Mouse (Mus musculus) cerebellum, postnatal 4 days (tissue): ENCODE results near the gene Tinf2.

Source experiments
- DNase-seq, 2 experiments: peaks; one replicate each; pipeline ENCODE4 v3.0.0; 2022; ENCODE audit warnings: low spot score in 2 of 2, mixed read lengths in 1 of 2

The Tinf2 gene

DNA sequence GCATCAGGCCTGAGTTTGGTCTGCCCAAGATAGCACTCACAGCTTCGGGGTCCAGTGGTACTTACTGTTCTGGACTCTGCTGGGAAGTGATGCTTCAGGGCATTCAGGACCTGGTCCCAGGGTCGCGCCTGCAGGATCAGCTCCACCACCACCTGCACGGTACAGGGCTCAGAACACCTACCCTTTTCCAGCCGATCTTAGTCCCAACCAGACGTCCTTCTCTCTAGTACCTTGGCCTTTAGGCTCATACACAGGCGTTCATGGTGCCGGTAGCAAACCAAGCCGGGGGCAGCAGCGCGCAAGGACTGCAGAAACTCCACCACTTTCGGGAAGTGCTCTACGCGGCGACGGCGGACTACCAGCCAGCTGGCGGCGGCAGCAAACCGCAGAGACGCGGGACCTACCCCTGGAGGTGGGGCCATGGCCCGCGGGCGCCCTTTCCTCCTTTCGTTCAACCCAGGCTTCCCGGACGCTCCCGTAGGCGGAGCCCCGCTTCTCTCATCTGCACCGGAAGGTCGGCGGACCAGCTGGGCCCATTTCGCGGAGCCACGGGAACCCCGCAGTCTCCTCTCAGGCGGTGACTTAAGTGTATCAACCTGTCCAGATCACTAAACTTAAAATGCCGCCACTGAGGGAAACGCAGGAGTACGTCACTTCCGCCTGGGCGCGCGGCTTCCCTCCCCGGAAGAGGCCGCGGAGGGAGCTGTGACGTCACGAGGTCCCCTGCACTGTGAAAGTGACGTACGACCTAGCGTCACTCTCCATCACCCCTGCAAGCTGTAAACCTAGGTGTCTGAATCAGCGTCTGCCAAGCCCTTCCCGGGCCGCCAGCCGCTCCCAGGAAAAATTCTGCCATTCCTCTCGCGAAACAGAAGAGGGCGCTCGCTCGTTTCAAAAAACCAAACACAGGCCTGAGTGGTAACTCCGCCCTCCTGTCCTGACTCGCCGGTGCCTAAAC lies at the start of gene Tinf2:
TSS of gene Tinf2 (minus strand) at position 661 of the 958 bp plus-strand sequence.
- peak; percentile 88 to 93 for DNase-seq

DNA sequence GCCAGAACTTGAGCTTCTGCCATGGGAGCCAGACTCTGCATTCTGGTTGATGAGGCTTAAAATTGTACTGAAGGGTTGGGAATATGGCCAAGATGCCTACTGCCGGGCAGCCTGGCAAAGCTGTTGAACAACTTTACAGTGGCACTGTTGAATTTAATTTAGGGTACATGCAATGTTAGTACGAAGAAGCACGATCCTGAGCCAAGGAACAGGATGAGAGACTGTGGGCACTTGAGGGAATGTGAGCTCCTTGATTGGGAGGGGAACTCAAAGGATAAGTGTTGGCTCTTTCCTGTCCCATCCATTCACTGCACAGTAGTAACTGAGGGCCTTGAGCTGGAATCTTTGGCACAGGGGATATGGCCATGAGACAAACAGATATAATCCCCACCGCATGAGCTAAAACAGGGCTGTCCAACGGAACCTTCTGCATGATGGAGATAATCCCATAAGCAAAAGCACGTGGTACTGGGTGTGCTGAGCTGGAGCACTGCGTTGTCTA lies 49.0 kb upstream of the Tinf2 start:
- peak in 1 of 2 experiments; percentile 30 for DNase-seq

DNA sequence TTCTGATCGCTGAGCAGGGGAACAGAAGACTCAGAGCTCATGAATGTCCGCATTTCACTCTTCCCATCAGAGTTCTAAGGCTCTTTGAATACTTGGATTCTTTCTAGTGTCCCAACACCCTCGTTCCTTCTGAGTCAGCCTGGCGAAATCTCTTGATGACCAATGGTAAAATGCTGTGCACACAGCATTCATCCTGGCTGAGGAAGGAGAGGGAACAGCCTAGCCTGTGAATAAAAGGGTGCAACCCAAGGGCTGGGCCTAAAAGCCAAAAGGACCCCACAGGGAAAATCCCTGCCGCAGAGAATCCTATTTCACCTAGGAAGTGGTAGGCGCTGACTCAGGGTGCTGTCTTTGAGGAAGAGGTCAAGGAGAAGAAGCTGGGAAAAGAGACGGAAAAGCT lies 48.5 kb upstream of the Tinf2 start:
- no peak for DNase-seq

DNA sequence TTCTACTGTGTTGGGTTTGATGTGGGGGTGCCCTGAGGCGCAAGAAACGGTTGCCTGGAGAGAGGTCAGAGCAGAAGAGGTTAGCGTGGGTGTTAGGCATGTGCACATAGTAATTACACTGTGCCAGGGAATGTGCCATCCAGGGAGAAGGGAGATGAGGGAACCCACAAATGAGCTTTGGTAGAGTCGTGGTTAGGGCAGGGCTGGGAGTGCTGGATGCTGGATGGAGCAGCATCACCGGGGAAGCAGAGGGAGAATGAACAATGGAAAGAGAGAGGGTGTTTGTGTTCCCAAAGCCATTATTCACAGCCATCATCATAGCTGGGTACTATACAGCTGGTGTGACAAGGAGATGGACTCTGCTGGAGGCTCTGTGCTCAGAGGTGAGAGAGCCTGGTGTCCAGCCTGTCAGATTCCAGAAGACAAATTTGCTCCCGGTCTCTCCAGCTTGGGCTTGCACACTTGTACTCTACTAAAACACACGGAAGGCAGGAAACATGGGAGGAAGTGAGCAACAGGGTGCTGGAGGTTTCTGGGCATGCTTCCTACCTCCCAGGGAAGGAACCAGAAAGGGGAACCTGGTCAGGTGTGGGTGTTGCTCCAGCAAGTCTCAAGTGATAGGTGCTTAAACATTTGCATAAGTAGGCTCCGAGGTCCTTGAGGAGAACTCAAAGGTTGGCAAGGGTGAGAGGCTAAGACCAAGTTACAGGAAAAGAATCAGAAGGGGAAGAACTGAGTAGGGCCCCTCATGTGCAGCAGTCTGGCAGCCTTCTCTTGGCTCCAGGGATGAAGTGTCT lies 46.5 kb upstream of the Tinf2 start:
- DNase-seq, result no peak

DNA sequence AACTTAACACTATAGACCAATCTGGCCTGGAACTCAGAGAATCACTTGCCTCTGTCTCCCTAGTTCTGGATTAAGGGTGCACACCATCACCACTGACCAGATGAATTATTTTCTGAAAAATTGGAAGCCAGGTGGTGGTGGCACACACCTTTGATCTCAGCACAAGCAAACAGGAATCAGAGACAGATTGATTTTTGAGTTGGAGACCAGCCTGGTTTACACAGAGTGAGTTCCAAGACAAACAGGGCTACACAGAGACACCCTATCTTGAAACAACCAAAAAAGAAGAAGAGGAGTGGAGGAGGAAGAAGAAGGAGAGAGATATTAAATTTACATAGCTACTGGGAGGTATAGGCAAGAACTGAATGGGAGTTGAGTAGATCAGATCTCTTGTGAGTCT lies 44.6 kb upstream of the Tinf2 start:
- no peak for DNase-seq

DNA sequence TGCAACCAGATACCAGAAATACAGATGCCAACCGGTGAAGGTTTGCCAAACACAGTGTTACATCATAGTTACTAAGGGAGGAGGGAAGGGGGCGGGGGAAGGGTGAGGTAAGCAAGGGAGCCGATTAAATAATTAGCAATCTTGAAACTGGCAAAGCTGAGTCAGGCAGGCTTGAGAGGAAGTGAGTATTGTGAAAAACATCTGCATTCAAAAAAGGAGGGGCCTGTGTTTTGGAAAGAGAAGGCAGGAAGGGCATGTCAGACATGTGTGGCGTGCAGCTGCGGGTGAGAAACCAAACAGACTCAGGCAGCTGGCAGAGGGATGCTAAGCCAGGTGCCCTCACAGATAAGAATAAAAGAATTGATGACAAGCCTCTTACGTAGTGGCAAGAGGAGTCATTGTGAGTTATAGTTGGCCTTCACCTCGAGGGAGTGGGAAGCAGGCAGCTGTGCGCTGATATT lies 42.8 kb upstream of the Tinf2 start:
- DNase-seq, result no peak

DNA sequence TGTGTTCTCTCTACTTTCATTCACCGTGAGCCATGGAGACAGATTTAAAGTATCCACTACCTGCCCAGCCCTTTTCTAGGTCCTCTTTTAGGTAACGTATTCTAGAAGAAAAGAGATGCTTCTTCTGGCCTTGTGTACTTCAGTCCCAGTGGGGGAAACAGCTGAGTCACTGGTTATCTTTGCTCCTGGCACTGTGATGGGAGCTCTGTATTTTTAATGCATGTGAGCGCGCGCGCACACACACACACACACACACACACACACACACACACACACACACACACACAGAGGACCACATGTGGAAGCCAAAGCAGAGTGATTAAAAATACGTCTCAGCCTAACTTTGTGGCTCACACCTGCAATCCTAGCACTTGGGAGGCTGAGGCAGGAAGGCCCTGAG lies 41.8 kb upstream of the Tinf2 start:
- DNase-seq, result no peak

DNA sequence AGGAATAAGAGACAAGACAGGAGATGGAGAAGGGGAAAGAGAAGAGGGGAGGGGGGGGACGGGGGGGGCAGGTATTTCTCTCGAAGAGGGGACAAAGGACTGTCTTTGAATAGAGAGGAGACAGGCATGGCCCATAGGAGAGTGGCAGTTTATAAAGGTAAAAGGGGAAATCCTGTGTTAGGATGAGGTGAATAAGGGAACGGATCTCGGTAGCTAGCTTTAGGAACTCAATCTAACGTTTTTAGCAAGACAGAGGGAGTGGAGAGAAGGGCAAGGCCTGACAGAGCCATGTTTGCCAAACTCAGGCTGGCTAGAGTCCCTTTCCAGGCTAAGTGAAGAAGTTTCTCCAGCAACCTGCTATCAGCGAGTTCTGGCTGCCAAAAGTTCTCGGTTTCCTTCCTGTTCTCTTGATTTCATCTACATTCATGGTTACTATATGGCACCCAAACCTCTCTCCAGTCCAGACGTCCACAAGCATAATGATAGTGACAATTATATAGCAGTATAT lies 40.9 kb upstream of the Tinf2 start:
- DNase-seq, result no peak

DNA sequence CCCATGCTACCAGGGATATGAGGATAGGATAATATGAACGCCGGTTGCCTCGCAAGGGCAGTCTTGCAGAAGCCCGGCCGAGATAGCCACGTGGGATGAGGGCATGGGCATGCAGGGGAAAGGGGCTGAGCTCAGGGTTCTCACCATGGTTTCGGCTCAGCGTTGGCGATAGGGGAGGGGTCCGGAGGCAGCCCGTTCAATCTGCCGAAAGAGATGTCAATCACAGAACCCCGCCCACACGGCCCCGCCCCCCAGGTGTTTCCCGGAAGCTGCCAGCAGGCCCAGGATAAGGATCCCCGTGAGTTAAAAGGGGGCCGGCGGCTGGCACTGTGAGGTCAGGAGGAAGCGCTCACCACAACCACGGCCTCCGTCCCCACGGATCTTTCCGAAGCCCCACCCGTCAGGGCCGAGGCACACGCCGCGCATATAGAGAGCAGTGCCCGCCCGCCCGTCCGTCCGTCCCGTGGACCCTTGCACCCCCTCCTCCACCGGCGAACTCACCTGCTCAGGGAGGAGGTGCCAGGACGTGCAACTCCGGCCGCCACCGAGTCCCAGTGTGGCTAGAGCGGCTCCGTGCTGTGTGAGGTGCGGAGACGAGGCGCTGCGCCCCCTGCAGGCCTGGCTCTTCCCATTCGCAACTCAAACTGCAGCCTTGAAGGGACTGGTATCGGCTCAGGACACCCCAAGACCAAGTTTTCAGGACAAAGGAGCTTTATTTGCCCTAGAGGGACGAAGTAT lies 40.2 kb upstream of the Tinf2 start, which contains the start of gene Rabggta:
TSS of gene Rabggta (minus strand) at position 564 of the 738 bp plus-strand sequence.
- peak; percentile 88 to 92 for DNase-seq

DNA sequence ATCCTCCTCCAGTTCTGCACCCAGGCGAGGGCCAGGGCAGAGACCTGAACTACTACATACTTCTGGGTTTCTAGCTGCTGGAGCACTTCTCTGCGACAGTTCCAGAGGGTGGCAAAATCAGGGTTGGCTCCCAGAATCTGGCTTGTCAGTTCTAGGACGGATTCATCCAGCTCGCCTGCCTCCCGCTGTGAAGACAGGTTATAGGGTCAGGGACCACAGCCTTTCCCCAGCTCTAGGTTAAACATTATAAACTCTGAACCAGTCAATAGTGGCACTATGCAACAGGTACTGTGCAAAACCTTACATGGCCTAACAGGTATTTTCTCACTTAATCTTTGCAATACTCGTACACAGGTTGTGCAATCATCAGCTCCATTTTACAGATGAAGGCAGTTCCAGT lies 39.5 kb upstream of the Tinf2 start:
- no peak for DNase-seq

DNA sequence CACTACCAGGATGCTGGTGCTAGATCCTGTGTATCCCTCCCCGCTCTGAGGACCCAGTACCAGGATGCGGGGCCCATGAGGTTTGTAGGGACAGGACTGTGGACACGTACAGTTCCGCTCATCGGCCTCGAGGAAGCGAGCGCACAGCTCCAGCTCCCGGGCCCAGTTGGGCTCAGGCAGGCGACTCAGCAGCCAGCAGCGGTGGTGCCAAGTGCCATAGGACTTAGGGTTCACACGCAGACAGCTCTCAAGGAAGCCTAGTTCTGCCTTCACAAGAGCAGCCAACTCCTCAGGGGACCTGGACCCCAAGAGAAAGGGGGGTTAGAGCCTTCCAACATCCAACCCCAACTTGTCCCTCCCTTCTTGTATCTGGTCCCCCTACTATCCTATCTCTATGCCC lies 39.0 kb upstream of the Tinf2 start:
- no peak for DNase-seq

DNA sequence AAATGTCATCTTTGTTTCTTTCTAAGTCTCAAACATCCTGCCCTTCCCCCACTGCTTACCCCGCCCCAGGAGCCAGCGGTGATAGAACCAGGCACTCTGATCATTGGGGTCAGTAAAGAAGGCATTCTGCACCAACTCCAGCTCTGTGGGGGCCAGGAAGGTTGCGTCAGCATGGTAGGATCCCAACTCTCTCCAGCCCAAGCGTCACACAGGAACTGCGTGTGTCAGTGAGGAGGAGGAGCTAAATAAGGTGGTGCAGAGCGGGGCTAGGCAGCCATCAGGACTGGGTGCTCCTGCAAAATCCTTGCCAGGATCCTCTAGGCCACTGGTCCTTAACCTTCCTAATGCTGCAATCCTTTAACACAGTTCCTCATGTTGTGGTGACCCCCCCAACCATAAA lies 38.1 kb upstream of the Tinf2 start:
- no peak for DNase-seq

DNA sequence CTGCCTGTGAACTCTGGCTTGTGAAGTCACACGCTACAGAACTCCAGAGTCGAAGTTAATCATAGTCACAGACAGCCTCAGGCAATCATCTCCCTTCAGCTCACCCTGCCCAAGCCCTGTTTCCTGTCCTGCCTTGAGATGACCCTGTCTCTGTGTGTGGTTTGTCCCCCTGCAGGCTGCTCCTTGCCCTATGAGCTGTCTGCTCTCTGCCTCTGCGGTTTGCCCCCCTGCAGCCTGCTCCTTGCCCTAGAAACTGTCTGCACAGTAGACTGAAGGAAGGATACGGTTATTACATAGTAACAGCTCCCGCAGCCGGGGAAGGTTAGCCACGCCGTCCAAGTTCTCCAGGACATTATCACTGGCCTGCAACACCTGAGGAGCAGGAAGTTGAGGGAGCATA lies 35.3 kb upstream of the Tinf2 start:
- no peak for DNase-seq

DNA sequence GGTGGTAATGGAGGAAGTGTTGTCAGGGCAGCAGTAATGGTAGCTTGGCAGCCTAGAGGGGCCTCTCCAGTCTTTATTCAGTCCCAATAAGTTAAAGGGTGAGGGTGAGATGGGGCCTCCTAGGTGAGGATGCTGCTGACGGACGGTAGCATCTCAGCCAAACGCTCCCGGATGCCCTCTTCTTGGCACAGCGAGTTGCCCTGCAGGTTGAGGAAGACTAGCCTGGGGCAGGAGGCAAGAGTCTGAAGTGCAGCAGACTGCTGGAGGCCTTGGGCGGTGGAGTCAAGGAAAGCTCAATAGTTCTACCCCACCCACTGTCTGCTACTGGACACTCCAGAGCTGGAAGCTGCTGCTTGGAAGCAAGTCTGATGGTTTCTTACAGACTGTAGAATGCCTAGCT lies 34.7 kb upstream of the Tinf2 start:
- DNase-seq, result no peak

DNA sequence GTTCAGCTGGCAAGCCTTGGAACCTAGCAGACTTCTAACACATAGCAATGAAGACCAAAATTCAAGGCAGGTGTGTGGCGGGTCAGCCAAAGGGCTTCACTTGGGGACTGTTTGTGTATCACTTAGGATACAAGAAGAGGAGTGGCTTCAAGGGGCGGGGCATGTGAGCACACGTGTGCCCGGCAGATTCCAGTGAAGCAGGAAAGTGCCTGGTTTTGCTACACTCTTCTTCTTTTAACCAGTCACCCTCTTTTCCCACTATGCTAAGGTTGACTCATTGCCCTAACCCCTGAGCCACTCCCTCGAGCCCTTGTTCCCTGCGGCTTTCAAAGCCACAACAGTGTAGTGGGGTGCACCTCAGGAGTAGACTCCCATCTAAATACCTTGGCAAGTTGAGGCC lies 33.3 kb upstream of the Tinf2 start:
- DNase-seq, result no peak

DNA sequence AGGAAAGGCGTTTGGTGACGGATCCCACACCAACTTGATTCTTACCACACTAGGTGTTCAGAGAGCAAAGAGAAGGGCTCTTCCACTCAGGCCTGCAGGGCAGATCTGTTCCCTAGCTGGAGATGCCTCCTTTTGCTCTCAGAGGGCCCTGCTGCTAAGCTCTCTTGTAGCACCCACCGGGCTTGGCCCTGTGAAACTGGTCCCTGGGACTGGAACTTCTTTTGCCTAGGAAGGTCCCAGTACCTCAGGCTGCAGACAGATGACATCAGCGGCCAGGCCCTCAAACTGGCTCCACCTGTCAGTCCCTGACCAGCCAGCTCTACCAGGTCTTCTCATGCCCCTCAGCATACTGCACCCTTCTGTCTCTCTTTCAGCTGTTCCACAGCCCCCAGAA lies 32.1 kb upstream of the Tinf2 start, which contains the start of gene Tgm1:
TSS of gene Tgm1 (minus strand) at position 198 of the 394 bp plus-strand sequence.
- DNase-seq, result no peak

DNA sequence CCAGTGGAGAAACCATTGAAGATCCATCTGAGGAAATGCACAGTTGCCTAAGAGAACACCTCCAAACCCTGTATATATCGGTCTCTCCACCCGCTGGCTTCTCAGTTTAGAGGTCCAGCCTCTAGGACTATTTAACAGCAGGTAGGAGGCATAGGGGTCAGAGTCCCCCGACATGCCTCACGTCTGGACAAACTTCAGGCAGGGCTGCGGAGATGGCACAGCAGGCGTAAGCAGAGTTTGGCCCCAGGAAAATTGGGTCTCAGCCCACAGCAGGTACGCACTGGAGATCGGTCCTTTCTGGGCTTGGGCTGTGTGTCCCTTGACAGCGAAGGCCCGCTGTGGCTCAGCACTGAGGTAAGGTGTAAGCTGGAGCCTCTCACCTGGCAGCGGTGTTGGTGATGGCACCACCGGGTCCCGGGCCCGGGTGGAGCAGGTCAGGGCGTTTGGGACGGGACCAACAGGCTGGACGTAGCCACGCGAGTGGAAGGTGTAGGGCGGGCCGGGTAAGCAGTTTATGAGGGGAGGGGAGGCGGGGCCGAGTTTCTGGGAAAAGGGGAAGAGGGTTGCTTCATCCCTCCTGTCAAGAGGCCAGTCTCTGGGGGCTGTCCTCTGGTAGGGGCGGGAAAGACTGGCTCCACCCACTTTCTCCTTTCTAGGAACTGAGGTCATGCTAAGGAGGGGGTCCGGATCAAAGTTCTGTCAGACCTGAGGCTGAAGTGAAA lies 31.5 kb upstream of the Tinf2 start:
- DNase-seq, result no peak

DNA sequence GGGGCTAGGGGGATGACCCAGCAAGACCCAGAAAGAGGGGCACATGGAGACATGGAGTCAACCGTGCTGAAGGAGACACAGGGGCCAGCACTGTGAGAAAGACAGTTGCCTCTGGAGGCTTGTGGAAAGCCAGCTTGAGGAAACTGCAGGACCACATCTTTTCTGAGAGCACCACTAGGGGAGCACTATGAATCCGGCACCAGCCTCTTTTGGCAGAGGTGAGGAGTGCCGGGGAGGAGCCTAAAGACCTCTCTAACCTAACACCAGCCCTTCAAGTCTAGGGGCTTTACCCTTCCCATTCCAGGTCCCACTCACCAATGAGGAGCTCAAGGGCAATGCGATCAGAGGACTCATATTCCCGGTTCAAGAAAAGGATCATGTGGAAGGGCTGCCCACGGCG lies 30.2 kb upstream of the Tinf2 start:
- no peak for DNase-seq

DNA sequence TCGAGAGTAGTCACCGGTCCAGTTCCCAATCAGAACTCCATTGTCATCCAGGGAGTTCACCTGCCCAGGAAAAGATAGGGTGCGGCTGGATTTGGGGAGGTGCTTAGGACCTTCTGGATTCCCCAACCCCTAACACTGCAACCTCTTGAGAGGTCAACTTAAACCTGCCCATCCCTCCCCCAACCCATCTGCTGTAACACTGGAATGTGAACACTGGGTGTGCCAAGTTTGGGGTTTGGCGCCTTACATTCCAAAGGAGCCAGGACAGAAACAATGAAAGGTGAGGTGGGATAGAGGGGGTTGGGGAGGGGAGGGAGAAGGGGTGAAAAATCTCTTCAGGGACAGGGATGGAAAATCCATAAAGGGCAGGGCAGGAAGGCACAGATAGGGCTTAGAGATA lies 27.9 kb upstream of the Tinf2 start:
- DNase-seq, result no peak

DNA sequence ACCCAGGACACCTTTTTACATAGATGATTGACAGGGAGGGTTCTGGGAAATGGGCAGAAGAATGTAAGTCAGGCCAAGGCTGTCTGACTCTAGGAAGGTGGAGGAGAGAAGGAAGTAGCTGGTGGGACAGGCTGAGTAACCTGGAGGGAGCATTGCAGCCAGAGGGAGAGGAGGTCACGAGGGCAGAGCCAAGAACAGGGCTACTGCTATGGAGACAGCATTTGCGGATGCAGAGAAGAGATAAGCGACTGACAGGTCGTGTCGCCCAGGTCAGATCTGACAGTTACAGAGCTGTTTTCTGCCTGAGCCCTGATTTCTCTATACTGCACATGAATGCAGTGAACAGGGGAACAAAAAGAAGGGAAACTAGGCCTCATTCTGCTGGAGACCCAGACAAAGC lies 25.8 kb upstream of the Tinf2 start:
- no peak for DNase-seq
